Mouse (Mus musculus): ENCODE measurements at regions not wholly inside any gene's neighbourhood (a gene's known extent, or its start where the extent isn't known, plus 50 kb on each side); places are given as distances from the start of the nearest gene placed in this dataset.

DNA sequence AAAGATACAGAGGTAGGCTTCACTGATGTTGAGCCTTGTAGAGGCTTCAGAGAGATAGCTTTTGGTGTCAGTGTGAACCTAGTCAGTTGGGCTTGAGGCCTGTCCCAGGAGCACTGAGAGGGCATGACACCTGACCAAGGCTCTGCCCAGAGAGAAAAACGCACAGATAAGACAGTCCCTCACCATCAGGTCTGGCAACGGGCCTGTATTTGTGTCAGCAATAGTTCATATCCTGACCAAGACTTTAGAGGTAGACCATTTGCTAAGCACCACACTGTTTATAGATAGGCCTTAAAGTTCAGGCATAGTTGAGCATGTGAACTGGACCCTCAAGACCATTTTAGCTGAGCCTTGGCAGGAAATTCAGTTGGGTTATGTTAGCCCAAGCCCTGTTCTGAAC lies 60.4 kb upstream of the C2cd4b start:
- DNase-seq (ENCODE audit: low spot score), result no peak

DNA sequence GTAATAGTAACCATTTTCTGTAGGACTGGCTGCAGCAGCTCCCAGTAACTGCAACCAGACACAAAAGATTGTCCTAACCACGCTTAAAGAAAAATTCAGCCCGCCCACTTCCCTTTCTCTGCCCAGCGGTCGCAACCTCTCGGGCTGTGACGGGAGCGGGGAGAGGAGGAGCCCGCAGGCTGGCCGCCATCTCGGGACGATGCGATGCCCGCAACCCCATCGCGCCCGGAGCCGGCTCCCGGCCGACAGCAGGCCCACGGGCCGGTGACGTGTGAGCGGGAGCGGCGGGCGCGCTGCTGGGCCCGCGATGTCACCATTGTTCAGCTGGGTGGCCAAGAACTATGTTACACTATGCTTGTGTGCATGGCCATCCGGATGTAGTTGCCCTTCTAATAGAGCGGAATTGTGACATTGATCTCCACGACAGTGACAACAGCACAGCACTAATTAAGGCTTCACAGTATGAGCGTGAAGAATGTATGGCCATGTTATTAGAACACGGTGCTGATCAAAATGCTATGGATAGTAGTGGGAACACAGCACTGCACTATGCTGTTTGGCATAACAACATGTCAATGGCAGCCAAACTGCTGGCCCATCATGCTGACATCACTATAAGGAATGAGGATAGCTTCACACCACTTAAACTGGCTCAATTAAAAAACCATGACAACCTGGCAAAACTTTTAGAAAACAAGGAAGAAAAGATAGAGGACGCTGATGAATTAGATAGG lies 59.2 kb upstream of the C2cd4b start:
- DNase-seq (ENCODE audit: low spot score), result no peak

DNA sequence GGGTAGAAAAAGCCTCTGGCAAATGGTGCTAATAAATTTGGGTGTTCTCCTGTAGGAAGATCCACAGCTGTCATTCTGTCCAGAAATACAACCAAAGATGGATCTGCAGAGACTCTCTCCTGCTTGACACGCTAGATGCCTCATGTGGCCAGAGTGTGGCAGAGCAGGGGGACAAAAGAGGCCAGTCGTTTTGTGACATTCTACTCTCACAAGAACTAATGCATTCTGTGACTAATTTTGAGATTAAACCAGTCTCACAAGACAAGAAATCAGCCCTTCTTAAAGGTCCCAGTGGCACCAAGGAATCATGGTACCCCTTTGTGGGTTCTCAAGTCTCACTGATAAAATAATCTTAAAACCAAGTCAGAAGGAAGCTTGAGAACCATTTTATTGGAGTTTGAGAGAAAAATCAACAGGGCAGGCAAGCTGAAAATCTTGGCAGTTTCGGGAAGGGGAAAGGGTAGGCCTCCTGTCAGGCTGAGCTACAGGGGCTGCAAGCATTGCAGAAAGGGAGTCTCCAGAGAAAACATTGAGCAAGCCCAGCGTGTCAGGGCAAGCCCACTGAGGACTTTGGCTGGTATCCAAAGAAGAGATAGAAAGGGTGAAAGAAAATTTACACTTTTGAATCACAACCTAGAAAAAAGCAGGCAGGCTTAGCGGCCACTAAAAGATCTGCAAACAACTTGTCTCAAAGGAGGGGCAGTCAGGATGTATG lies 50.8 kb upstream of the C2cd4b start:
- DNase-seq (ENCODE audit: low spot score), result no peak

Measured in thymus, postnatal 0 days (tissue).